Mouse (Mus musculus): Measurements from ENCODE around the gene Ppp1r13b. TPM values are rescaled to one million over a fixed set of nuclear protein-coding genes. Genes with fewer than 3 reads are reported as not detected.

Ppp1r13b gene
- polyA plus RNA-seq, 1 experiment from 2014 or later: 12.0 TPM

DNA sequence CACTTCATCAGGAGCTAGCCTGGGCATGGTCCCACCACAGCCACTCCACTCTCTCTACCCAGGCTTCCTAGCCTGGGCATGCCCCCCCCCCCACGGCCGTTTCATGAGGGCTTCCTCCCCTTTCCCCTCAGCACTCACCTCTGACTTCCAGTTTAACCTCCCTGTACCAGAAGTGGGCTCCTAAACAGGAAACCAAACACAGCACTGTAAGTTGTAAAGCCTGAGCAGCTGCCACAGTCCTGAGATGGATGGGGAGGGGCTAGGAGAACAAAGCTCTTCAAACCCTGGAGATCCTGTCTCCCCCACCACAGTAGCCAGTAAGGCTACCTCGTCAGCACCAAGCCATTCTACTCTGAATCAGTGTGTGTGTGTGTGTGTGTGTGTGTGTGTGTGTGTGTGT, 6.1 kb upstream of the Ppp1r13b start:
- 15% methylated on average over 3 of the region's 3 CpGs for WGBS
- H3K27ac ChIP-seq: no peak overlapping the region

DNA sequence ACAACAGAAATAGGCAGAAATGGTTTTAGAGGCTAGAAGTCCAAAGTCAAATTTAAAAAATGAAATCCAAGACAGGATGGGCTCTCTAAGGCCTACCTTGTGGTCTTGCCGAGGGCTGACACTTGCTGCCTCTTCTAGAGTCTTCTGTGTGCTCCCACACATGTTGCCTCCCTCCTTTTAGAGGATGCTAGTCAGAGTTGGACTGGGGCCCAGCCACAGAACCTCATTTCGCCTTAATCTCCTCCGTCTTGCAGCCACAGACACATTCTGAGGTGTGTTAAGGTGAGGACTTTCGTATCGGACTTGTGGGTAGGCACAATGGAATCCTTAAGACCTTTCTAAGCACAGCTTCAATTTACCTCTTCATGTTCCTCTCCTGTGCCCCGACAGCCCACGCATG, 4.9 kb upstream of the Ppp1r13b start:
- H3K27ac ChIP-seq: no peak overlapping the region
- no peaks in the 10 kb centered on the region for H3K9me3 ChIP-seq
- no peak overlapping the region for H3K4me3 ChIP-seq
- H3K27me3 ChIP-seq: peaks cover 7% of the 10 kb centered on the region; the same call in 1 of the 2 replicates
- no peak overlapping the region for H3K9ac ChIP-seq
- 77% methylated on average over 7 of the region's 7 CpGs for WGBS
- H3K4me2 ChIP-seq (replicated peaks): no peak overlapping the region
- peaks cover 32% of the 10 kb centered on the region for H3K4me1 ChIP-seq
- ATAC-seq (ENCODE audit: low FRiP score, low read depth): no peak
- no peaks in the 10 kb centered on the region for H3K36me3 ChIP-seq

More for the DNA sequence above, 6.1 kb upstream of the Ppp1r13b start:
- no peak; the same call in 1 of the 2 replicates for ATAC-seq (ENCODE audit: low FRiP score, low read depth)
- Histone ChIP-seq H3K27me3 (0 out of 2 replicates have a peak, but pooled peaks cover 4% of the 10 kb centered on the region), H3K4me3 (no peak overlapping the region), H3K4me1 (peaks cover 24% of the 10 kb centered on the region), H3K4me2 (replicated peaks) (no peak overlapping the region), H3K9me3 (no peaks in the 10 kb centered on the region), H3K36me3 (no peaks in the 10 kb centered on the region), H3K9ac (no peak overlapping the region)

DNA sequence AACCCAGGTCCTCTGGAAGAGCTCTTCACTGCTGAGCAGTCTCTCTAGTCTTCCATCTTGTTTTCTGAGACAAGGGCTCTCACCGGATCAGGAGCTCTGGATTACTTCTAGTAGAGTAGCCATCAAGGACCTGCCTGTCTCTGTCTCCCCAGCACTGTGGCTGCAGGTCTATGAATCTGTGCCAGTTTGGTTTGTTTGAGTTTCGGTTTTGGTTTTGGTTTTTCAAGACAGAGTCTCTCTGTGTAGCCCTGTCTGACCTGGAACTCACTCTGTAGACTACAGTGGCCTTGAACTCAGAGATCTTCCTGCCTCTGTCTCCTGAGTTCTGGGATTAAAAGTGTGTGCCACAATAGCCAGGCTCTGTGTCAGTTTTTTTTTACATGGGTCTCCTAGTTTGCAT, 3.9 kb upstream of the Ppp1r13b start:
- Histone ChIP-seq H3K27ac (no peak overlapping the region), H3K4me1 (peaks cover 33% of the 10 kb centered on the region), H3K4me3 (no peak overlapping the region), H3K36me3 (no peaks in the 10 kb centered on the region), H3K4me2 (replicated peaks) (no peak overlapping the region), H3K9me3 (no peaks in the 10 kb centered on the region), H3K27me3 (peaks cover 7% of the 10 kb centered on the region; the same call in 1 of the 2 replicates), H3K9ac (no peak overlapping the region)
- ATAC-seq (ENCODE audit: low FRiP score, low read depth): no peak
- 84% methylated on average over 2 of the region's 2 CpGs for WGBS

DNA sequence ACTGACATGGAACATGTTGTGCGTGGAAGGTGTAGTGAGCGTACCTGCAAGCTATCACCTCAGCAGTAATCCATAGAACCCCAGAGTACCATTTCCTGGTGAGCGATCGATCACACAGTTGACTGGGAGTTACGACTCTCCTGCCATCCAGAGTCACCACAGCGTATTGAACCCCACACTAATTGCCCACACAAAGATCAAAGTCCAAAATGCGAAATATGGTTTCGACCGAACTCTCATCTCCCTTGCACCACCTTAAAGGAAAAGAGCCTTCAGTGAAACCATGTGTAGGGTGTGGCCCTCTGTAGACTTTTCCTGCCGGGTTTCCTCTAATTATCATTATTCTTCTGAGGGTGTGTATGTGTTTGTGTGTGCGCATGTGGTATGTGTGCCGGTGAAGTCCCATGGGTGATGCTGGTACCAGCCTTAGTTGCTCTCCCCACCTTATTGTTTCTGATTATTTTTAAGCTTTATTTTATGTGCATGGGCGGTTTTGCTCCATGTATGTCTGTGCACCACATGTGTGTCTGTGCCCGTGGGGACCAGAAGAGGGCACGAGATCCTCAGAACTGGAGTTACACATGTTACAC, 3.4 kb upstream of the Ppp1r13b start:
- H3K4me1 ChIP-seq: peaks cover 33% of the 10 kb centered on the region
- H3K4me2 ChIP-seq (replicated peaks): no peak overlapping the region
- no peaks in the 10 kb centered on the region for H3K9me3 ChIP-seq
- 72% methylated on average over 15 of the region's 15 CpGs for WGBS
- peaks cover 7% of the 10 kb centered on the region; the same call in 1 of the 2 replicates for H3K27me3 ChIP-seq
- no peak overlapping the region for H3K27ac ChIP-seq
- no peak for ATAC-seq (ENCODE audit: low FRiP score, low read depth)
- H3K9ac ChIP-seq: no peak overlapping the region
- no peaks in the 10 kb centered on the region for H3K36me3 ChIP-seq
- H3K4me3 ChIP-seq: no peak overlapping the region

DNA sequence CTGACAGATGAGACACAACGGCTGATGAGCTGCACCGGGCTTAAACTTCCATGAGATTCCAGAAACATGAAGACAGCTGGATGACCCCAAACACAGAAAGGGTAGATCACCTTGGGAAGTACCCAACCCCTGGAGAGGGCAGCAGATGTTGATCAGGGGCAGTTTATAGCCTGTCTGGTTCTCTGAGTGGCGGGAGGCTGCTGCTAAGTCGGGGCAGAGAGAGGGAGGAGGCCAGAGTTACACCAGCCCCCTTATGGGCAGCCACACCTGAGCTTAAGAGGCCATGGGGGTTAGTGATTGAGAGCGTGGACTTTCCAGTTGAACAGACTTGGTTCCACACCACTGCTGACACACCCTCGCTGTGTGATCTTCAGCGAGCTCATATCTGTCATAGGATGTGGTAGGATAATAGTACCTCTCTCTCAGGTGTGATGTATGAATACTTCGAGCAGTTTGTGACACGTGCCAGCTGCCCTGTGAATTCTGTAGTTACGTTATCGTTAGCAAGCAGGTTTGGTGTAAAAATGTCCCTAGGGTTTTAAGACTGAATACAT, 1.2 kb upstream of the Ppp1r13b start:
- Histone ChIP-seq H3K4me1 (peaks cover 28% of the 10 kb centered on the region), H3K9ac (peak overlapping the region; percentile 79; the same call in 1 of the 2 replicates), H3K27ac (no peak overlapping the region), H3K27me3 (peaks cover 7% of the 10 kb centered on the region; the same call in 1 of the 2 replicates), H3K4me3 (peak overlapping the region; percentile 89), H3K36me3 (no peaks in the 10 kb centered on the region), H3K9me3 (no peaks in the 10 kb centered on the region), H3K4me2 (replicated peaks) (peak overlapping the region; percentile 90)
- WGBS: 48% methylated on average over 11 of the region's 11 CpGs
- ATAC-seq (ENCODE audit: low FRiP score, low read depth): no peak

DNA sequence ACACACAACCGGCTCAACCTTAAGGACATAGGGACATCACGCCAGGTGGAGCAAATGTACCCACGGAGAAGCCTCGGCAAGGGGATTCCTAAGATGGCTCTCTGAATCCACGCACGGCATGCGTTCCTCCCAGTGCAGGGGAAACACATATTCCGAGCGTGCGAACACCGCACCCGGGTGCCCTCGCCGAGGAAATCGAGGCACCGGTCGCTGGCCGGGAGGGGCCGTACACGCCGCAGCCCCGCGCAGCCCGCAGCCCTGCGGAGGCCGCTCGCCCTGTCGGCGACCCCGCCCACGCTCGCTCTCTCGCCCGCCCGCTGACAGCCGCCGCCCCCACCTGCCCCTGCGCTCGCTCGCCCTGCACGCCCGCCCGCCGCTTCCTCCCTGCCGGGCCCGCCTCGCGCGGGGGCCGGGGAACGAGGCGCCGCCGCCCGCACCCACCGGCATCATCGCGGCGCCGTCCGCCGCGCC, 454 bp downstream of the Ppp1r13b start:
- WGBS: under 1% methylated on average over 37 of the region's 63 CpGs
- peak overlapping the region; percentile 84 for H3K9ac ChIP-seq
- ATAC-seq (ENCODE audit: low FRiP score, low read depth): peak; percentile 69

DNA sequence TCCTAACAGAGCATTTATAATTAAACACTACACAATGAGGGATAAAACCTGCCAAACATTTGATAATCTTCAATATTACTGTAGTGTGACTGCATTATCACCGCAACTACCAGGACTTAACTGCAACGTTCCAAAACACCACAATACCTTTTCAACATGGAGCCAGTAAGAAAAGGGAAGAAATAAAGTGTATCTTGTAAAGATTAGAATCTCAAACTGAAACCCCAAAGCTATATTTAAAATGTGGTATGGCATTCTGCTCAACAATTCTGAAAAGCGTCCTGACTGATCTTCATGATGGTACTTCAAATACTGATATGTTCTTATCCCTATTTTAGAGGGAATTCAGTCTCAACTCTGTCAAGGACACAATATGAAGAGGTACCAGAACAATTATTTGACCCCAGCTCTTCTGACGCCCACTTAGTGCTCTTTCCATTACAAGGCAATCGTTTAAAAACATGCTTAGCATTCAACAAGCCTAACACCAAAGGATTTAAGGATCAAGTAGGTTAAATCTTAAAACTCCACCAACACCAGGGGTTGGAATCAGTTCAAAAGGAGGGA, 1.5 kb downstream of the Ppp1r13b start:
- Histone ChIP-seq H3K27ac (no peak overlapping the region), H3K4me3 (peak overlapping the region; percentile 89), H3K27me3 (peaks cover 7% of the 10 kb centered on the region; the same call in 1 of the 2 replicates), H3K4me1 (peaks cover 25% of the 10 kb centered on the region), H3K4me2 (replicated peaks) (peak overlapping the region; percentile 90), H3K9me3 (no peaks in the 10 kb centered on the region), H3K36me3 (no peaks in the 10 kb centered on the region), H3K9ac (0 out of 2 replicates have a peak overlapping the region, but pooled peaks have one; percentile 84)
- no peak for ATAC-seq (ENCODE audit: low FRiP score, low read depth)
- WGBS: 53% methylated on average over 5 of the region's 5 CpGs

More for the DNA sequence above, 454 bp downstream of the Ppp1r13b start:
- peak overlapping the region; percentile 89 for H3K4me3 ChIP-seq
- H3K27me3 ChIP-seq: peaks cover 7% of the 10 kb centered on the region; the same call in 1 of the 2 replicates
- no peaks in the 10 kb centered on the region for H3K9me3 ChIP-seq
- H3K4me2 ChIP-seq (replicated peaks): peak overlapping the region; percentile 90
- no peaks in the 10 kb centered on the region for H3K36me3 ChIP-seq
- peaks cover 25% of the 10 kb centered on the region for H3K4me1 ChIP-seq
- H3K27ac ChIP-seq: peak overlapping the region; percentile 73

DNA sequence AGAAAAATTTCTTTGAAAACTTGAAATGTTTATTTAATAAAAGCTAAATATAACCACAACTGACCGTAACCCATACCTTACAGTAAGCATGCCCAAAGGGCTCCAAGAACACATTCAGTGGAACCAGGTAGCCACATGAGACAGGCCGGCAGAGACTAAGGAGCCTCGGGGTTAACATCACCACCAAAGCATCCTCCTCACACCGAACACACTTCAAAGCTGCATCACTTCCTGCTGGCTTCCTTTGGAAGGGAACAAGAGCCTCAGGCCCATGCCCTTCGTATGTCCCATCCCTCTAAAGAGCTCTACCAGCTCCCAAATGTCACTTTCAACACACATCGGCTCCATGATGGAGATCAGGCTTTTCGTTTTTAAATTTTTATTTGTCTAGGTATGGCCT, 5.4 kb downstream of the Ppp1r13b start:
- peaks cover 12% of the 10 kb centered on the region for H3K4me1 ChIP-seq
- WGBS: 70% methylated on average over 7 of the region's 7 CpGs
- no peaks in the 10 kb centered on the region for H3K27me3 ChIP-seq
- no peak overlapping the region for H3K9ac ChIP-seq
- no peaks in the 10 kb centered on the region for H3K9me3 ChIP-seq
- no peak for ATAC-seq (ENCODE audit: low FRiP score, low read depth)
- H3K4me2 ChIP-seq (replicated peaks): no peak overlapping the region
- H3K36me3 ChIP-seq: no peaks in the 10 kb centered on the region
- no peak overlapping the region for H3K27ac ChIP-seq
- H3K4me3 ChIP-seq: no peak overlapping the region

DNA sequence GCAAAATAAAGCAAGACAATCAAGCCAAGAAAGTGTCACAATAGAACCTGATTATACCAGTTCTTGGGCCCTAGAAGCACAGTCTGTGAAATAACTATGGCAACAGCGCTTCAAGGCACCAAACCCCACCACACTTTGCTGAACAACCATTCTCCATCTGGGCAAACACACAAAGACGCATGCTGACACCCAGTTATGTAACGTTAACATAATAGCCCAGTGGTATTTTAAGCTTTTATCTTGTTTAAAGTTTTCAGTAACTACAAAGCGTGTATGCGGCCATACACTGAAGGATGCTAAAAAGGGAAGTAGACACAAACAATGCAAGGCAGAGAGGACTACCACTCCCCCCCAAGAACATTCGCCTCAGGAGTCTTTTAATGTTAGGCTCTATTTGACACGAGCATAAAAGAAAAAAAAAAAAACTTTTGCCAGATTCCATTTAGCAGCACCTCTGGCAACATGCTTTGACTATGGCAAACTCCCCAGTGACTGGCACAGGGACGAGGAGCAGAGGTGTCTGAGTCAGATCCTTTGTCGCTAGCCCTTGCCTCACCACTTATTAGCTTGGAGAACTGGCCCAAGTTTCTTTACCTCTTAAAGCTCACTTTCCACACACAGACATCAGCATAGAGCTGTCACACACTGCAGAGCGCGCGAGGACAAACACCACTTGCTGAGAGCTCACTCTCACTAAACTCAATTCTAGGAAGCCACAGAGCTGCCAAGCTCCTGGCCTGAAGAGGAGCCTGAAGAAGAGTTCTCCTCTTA, 6.6 kb downstream of the Ppp1r13b start:
- peaks cover 2% of the 10 kb centered on the region; the same call in 1 of the 2 replicates for H3K4me1 ChIP-seq
- H3K9me3 ChIP-seq: no peaks in the 10 kb centered on the region
- no peak overlapping the region for H3K9ac ChIP-seq
- H3K4me2 ChIP-seq (replicated peaks): no peak overlapping the region
- no peak overlapping the region for H3K27ac ChIP-seq
- 76% methylated on average over 12 of the region's 12 CpGs for WGBS
- H3K27me3 ChIP-seq: no peaks in the 10 kb centered on the region
- H3K4me3 ChIP-seq: no peak overlapping the region
- ATAC-seq (ENCODE audit: low FRiP score, low read depth): no peak
- H3K36me3 ChIP-seq: no peaks in the 10 kb centered on the region

DNA sequence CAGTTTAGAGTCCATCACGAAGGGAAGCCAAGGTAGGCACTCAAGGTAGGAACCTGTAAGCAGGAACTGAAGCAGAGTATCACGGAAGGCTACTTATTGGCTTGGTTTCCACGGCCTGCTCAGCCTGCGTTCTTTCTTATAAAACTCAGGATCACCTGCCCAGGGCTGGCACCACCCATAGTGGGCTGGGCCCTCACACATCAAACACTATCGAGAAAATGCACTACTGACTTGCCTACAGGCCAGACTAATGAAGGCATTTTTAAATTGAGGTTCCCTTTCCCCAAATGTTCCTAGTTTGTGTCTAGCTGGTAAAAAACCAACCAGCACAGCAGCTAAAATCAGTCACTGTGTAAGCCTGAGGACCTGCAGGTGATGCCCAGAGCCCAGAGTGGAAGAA, 8.3 kb downstream of the Ppp1r13b start:
- Histone ChIP-seq H3K4me3 (no peak overlapping the region), H3K4me1 (no peaks in the 10 kb centered on the region), H3K27ac (no peak overlapping the region), H3K36me3 (no peaks in the 10 kb centered on the region), H3K9me3 (no peaks in the 10 kb centered on the region), H3K4me2 (replicated peaks) (no peak overlapping the region), H3K27me3 (no peaks in the 10 kb centered on the region), H3K9ac (no peak overlapping the region)
- 69% methylated on average over 5 of the region's 5 CpGs for WGBS
- no peak for ATAC-seq (ENCODE audit: low FRiP score, low read depth)

DNA sequence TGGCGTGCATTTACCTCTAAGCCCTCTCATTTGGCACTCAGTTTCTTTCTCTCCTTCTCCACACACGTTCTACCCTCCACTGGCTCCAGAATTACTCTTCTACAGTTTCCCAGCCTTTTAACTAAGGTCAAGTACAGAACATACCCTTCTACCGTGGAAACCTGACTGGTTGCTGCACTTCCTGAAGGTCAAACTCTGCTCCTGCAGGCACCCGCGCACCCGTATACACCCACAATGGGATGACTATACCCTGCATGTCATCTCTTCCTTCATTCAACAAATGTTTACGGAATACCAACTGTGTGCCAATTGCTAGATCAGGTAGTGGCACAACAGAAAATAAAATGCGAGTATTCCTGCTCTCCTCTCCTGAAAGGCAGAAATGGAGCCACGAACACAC, 9.2 kb downstream of the Ppp1r13b start:
- H3K27ac ChIP-seq: no peak overlapping the region
- H3K4me1 ChIP-seq: no peaks in the 10 kb centered on the region; the same call in 1 of the 2 replicates
- H3K27me3 ChIP-seq: no peaks in the 10 kb centered on the region
- no peak overlapping the region for H3K4me3 ChIP-seq
- 78% methylated on average over 9 of the region's 9 CpGs for WGBS
- no peak overlapping the region for H3K4me2 ChIP-seq (replicated peaks)
- H3K9me3 ChIP-seq: no peaks in the 10 kb centered on the region
- no peaks in the 10 kb centered on the region for H3K36me3 ChIP-seq
- ATAC-seq (ENCODE audit: low FRiP score, low read depth): no peak
- no peak overlapping the region for H3K9ac ChIP-seq

All from limb, embryonic 13.5 days (tissue).